Mouse (Mus musculus) lung, postnatal 14 days (tissue): ENCODE measurements around the gene Nop2.

ENCODE experiments used
- DNase-seq: peaks from one replicate; pipeline ENCODE4 v3.0.0; 2021

The Nop2 gene

DNA sequence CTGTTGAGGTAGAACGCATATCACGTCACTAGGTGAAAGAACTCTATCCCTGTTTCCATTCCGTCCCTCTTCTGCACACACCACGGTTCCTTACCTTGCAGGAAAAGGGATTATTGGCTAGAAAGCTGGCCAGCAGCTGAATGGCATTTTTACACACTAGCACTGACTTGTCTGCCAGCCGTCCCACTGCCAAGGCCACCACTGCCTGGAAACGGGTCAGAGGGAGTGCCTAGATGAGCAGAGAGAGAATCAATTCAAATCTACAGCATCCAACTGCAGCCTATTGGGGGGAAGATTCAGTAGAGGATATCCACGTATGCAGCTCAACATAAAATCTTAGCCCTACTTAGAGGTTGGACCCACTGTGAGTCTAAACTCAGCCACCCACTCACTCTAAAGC is 47.9 kb downstream of the Nop2 start:
- no peak for DNase-seq

- no peak for DNase-seq
Measured at GRCm38 (mm10) chr6:125182133-125182532, 50.4 kb downstream of the Nop2 start.

GRCm38 (mm10) chr6:125186203-125186602 is 54.5 kb downstream of the Nop2 start:
- DNase-seq: no peak

DNA sequence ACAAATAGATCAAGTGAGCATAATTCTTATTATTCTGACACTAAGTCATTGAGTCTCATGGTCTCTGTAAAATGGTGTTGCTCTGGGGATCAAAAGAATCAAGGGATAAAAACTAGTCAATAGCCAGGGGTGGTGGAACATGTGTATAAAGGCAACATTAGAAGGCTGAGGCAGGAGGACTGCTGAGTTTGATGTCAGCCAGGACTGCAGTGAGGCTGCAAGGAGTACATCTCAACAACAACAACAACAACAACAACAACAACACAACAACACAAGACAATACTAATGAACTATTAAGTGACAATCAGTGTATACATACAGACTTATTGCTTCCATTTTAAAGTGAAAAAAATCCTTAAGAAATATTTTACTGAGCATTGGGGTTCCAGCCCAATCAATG is 59.1 kb downstream of the Nop2 start:
- no peak for DNase-seq

DNA sequence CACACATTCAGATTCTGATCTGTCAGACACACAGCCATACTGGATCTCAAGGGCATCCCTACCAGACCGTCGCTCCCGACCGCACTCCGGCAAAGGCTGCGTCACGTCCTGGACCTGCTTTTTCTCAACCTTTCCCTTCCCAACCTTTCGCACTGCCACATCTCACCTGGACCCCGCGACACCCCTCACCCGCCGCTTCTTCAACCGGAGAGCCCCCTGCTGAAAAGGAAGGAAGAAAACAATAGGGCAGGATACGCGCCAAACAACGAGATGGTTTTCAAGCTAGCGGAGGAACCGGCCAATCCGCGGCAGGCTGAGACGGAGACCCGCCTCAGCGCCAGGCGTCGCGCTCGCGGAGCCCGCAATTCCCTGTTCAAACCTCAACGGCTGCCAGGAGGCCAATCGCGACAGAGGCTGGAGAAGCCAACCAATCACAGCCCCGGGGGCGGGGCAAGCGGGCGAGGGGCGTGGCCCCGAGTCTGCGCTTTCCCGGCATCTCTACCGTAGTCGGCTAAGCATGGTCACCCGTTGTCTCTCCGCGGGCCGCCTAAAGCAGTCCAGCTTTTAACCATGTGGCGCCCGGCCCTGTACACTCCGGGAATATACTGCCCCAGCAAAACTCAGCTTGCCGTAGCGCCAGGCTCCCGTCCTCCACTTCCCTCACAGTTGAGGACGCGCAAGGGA is 59.8 kb downstream of the Nop2 start, which contains the start of the genes Ncapd2 and Mrpl51:
Ncapd2 (minus strand) TSS at position 370 of the 684 bp plus-strand sequence.
Mrpl51 (plus strand) TSS at position 470 of the 684 bp plus-strand sequence.
- DNase-seq: peak; percentile 98

DNA sequence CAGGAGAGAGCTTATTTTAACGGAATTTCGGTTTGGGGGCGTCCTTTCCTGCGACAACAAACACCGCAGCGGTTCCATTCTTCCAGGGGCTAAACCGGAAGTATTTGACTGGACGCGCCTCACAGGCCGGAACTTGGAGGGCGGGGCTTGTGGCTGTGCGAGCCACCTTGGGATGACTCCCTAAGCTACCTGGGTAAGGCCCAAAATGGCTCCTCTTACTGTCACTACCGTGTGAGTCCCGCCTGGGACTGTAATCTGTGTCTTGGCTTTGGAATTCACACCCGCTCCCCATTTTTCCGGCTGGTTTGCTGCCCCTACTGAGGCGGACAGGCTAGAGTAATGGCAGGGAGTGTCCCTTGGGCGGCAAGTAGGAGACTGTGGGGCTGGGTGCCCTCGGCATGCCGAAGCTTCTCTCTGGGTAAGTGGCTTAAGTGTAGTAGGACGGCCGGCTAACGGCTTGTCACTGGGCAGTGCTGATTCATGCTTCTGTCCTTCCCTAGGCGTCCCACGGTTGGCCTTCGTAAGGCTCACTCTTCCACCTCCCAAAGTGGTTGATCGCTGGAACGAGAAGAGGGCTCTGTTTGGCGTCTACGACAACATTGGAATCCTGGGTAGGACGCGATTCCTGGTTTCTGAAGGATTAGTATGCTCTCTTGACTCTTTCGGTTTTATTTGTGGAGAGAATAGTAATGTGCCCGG is 60.5 kb downstream of the Nop2 start:
- peak; percentile 92 for DNase-seq

- DNase-seq: no peak
Measured at GRCm38 (mm10) chr6:125192841-125193240, 61.1 kb downstream of the Nop2 start.

- no peak for DNase-seq
Measured at GRCm38 (mm10) chr6:125193390-125193789, 61.7 kb downstream of the Nop2 start.
